Mouse (Mus musculus) MEL (cell line): ENCODE measurements around the gene Neu4. TPM values are rescaled to one million over a fixed set of nuclear protein-coding genes. Genes with fewer than 3 reads are reported as not detected.
A peak's percentile ranks its signal among the peaks of the same experiment; 100 is the strongest.

Experiments used
- DNase-seq: peaks from one replicate; pipeline ENCODE4 v3.0.0; 2011; ENCODE audit warnings: low read depth, low spot score
- H3K27ac ChIP-seq: 2 replicates; pipeline ENCODE4 v1.5.1; 2012; ENCODE audit warnings: low read depth, mild to moderate bottlenecking, control low read depth, low read length, moderate library complexity; ENCODE audit not compliant: control insufficient read depth
- H3K27me3 ChIP-seq, 2 experiments: fragments of 150-350 bp in 1 of 2; sonication (generic) in 1 of 2; 2 replicates each; pipeline ENCODE4 v1.6.1; 2012; ENCODE audit warnings: low read length in 2 of 2, mild to moderate bottlenecking in 2 of 2, improper control_type of control experiment in 1 of 2, moderate library complexity in 1 of 2; ENCODE audit not compliant: insufficient read depth in 2 of 2, control insufficient read depth in 1 of 2
- H3K36me3 ChIP-seq, 2 experiments: 2 replicates each; pipeline ENCODE4 v1.6.1; 2012 to 2014; ENCODE audit warnings: low read length in 2 of 2, improper control_type of control experiment in 1 of 2, inconsistent platforms in 1 of 2, mild to moderate bottlenecking in 1 of 2; ENCODE audit not compliant: insufficient read depth in 2 of 2, control insufficient read depth in 1 of 2
- H3K4me1 ChIP-seq, 2 experiments: fragments of 150-350 bp in 1 of 2; sonication (generic) in 1 of 2; 2 replicates each; pipeline ENCODE4 v1.6.1; 2012; ENCODE audit warnings: low read length in 2 of 2, improper control_type of control experiment in 1 of 2, mild to moderate bottlenecking in 1 of 2; ENCODE audit not compliant: insufficient read depth in 2 of 2, control insufficient read depth in 1 of 2
- H3K4me3 ChIP-seq, 2 experiments: fragments of 150-350 bp in 1 of 2; sonication (generic) in 1 of 2; 2 replicates each; pipeline ENCODE4 v1.5.1; 2012; ENCODE audit warnings: low read depth in 2 of 2, low read length in 2 of 2, mild to moderate bottlenecking in 2 of 2, moderate library complexity in 2 of 2, control low read depth in 1 of 2, improper control_type of control experiment in 1 of 2; ENCODE audit not compliant: control insufficient read depth in 1 of 2, insufficient read depth in 1 of 2
- H3K79me2 ChIP-seq: 2 replicates; pipeline ENCODE4 v1.6.1; 2012; ENCODE audit warnings: mild to moderate bottlenecking, low read length, moderate library complexity; ENCODE audit not compliant: control insufficient read depth, poor library complexity, insufficient read depth
- H3K9ac ChIP-seq: 2 replicates; pipeline ENCODE4 v1.6.1; 2012; ENCODE audit warnings: low read depth, mild to moderate bottlenecking, control low read depth, low read length, moderate library complexity; ENCODE audit not compliant: control insufficient read depth, poor library complexity, severe bottlenecking
- H3K9me3 ChIP-seq: fragments of 150-350 bp; sonication (generic); replicated peaks from 2 replicates; pipeline ENCODE4 v1.6.1; 2012; ENCODE audit warnings: mild to moderate bottlenecking, low read length, improper control_type of control experiment, moderate library complexity; ENCODE audit not compliant: insufficient read depth
- BHLHE40 ChIP-seq: IDR thresholded peaks from 2 replicates; pipeline ENCODE4 v1.6.1; 2012; ENCODE audit warnings: low read depth, mild to moderate bottlenecking, inconsistent platforms, low read length, improper control_type of control experiment, borderline replicate concordance
- CHD2 ChIP-seq: IDR thresholded peaks from 2 replicates; pipeline ENCODE4 v1.6.1; 2011; ENCODE audit warnings: low read length, improper control_type of control experiment
- E2F4 ChIP-seq: IDR thresholded peaks from 2 replicates; pipeline ENCODE4 v1.6.1; 2011; ENCODE audit warnings: low read depth, low read length, improper control_type of control experiment, borderline replicate concordance
- EP300 ChIP-seq, 2 experiments: IDR thresholded peaks; 2 replicates each; pipeline ENCODE4 v1.6.1; 2011; ENCODE audit warnings: improper control_type of control experiment in 2 of 2, low read length in 2 of 2, low read depth in 1 of 2, mild to moderate bottlenecking in 1 of 2
- ETS1 ChIP-seq: IDR thresholded peaks from 2 replicates; pipeline ENCODE4 v1.6.1; 2012; ENCODE audit warnings: low read depth, mild to moderate bottlenecking, inconsistent platforms, low read length, improper control_type of control experiment, moderate library complexity
- GATA1 ChIP-seq: IDR thresholded peaks from 2 replicates; pipeline ENCODE4 v1.6.1; 2011; ENCODE audit warnings: low read depth, low read length, improper control_type of control experiment
- HCFC1 ChIP-seq: IDR thresholded peaks from 2 replicates; pipeline ENCODE4 v1.6.1; 2012; ENCODE audit warnings: low read depth, mild to moderate bottlenecking, inconsistent platforms, low read length, improper control_type of control experiment, moderate library complexity
- JUND ChIP-seq: IDR thresholded peaks from 2 replicates; pipeline ENCODE4 v1.6.1; 2011; ENCODE audit warnings: low read depth, mild to moderate bottlenecking, improper control_type of control experiment, low read length
- MAFK ChIP-seq: IDR thresholded peaks from 2 replicates; pipeline ENCODE4 v1.6.1; 2011; ENCODE audit warnings: low read depth, mild to moderate bottlenecking, low read length, improper control_type of control experiment, borderline replicate concordance
- MAX ChIP-seq: IDR thresholded peaks from 2 replicates; pipeline ENCODE4 v1.6.1; 2011; ENCODE audit warnings: low read length, improper control_type of control experiment
- MAZ ChIP-seq: IDR thresholded peaks from 2 replicates; pipeline ENCODE4 v1.6.1; 2012; ENCODE audit warnings: low read depth, mild to moderate bottlenecking, inconsistent platforms, low read length, improper control_type of control experiment
- MEF2A ChIP-seq: IDR thresholded peaks from 2 replicates; pipeline ENCODE4 v1.6.1; 2014; ENCODE audit warnings: low read depth, mild to moderate bottlenecking, inconsistent platforms, low read length, improper control_type of control experiment; ENCODE audit not compliant: poor library complexity, insufficient replicate concordance, severe bottlenecking; ENCODE audit errors: extremely low read depth
- MXI1 ChIP-seq: IDR thresholded peaks from 2 replicates; pipeline ENCODE4 v1.6.1; 2011; ENCODE audit warnings: mild to moderate bottlenecking, low read depth, low read length, improper control_type of control experiment
- MYB ChIP-seq: IDR thresholded peaks from 2 replicates; pipeline ENCODE4 v1.6.1; 2011; ENCODE audit warnings: mild to moderate bottlenecking, low read depth, low read length, improper control_type of control experiment
- MYC ChIP-seq: IDR thresholded peaks from 2 replicates; pipeline ENCODE4 v1.6.1; 2011; ENCODE audit warnings: low read depth, mild to moderate bottlenecking, low read length, improper control_type of control experiment, moderate library complexity
- NRF1 ChIP-seq: IDR thresholded peaks from 2 replicates; pipeline ENCODE4 v1.6.1; 2014; ENCODE audit warnings: low read depth, mild to moderate bottlenecking, inconsistent platforms, low read length, improper control_type of control experiment, moderate library complexity; ENCODE audit not compliant: poor library complexity, insufficient read depth, severe bottlenecking
- POLR2A ChIP-seq, 2 experiments: IDR thresholded peaks; 2 replicates each; pipeline ENCODE4 v1.6.1; 2011 to 2012; ENCODE audit warnings: low read length in 2 of 2, mild to moderate bottlenecking in 2 of 2, control low read depth in 1 of 2, improper control_type of control experiment in 1 of 2, low read depth in 1 of 2, moderate library complexity in 1 of 2; ENCODE audit not compliant: control insufficient read depth in 1 of 2, insufficient read depth in 1 of 2, poor library complexity in 1 of 2
- POLR2AphosphoS2 ChIP-seq: IDR thresholded peaks from 2 replicates; pipeline ENCODE4 v1.6.1; 2011; ENCODE audit warnings: low read length, improper control_type of control experiment
- POLR2AphosphoS5 ChIP-seq: IDR thresholded peaks from 2 replicates; pipeline ENCODE4 v1.6.1; 2012; ENCODE audit warnings: low read depth, borderline replicate concordance, mild to moderate bottlenecking, inconsistent platforms, low read length, moderate library complexity, mixed read lengths
- RAD21 ChIP-seq: IDR thresholded peaks from 2 replicates; pipeline ENCODE4 v1.6.1; 2011; ENCODE audit warnings: mild to moderate bottlenecking, low read depth, low read length, improper control_type of control experiment
- RCOR1 ChIP-seq: IDR thresholded peaks from 2 replicates; pipeline ENCODE4 v1.6.1; 2012; ENCODE audit warnings: low read depth, mild to moderate bottlenecking, inconsistent platforms, low read length, improper control_type of control experiment
- SIN3A ChIP-seq: IDR thresholded peaks from 2 replicates; pipeline ENCODE4 v1.6.1; 2012; ENCODE audit warnings: low read length, improper control_type of control experiment, inconsistent platforms
- SMC3 ChIP-seq: IDR thresholded peaks from 2 replicates; pipeline ENCODE4 v1.6.1; 2011; ENCODE audit warnings: low read depth, low read length, improper control_type of control experiment
- TBP ChIP-seq: IDR thresholded peaks from 2 replicates; pipeline ENCODE4 v1.8.0; 2011; ENCODE audit warnings: low read depth, low read length, improper control_type of control experiment
- TCF12 ChIP-seq: IDR thresholded peaks from 2 replicates; pipeline ENCODE4 v1.6.1; 2014; ENCODE audit warnings: low read depth, mild to moderate bottlenecking, inconsistent platforms, low read length, improper control_type of control experiment, moderate library complexity
- USF1 ChIP-seq: IDR thresholded peaks from 2 replicates; pipeline ENCODE4 v1.6.1; 2014; ENCODE audit warnings: low read depth, mild to moderate bottlenecking, inconsistent platforms, low read length, improper control_type of control experiment, moderate library complexity
- ZC3H11A ChIP-seq: IDR thresholded peaks from 2 replicates; pipeline ENCODE4 v1.6.1; 2012; ENCODE audit warnings: low read depth, mild to moderate bottlenecking, inconsistent platforms, low read length, improper control_type of control experiment
- ZKSCAN1 ChIP-seq: IDR thresholded peaks from 2 replicates; pipeline ENCODE4 v1.6.1; 2012; ENCODE audit warnings: low read depth, mild to moderate bottlenecking, inconsistent platforms, low read length, improper control_type of control experiment, moderate library complexity
- polyA plus RNA-seq, 2 experiments: library from polyadenylated mRNA; stranded (reverse) in 1 of 2; unstranded in 1 of 2; fragments of >175 nt in 1 of 2; fragments of >200 nt in 1 of 2; gene quantifications; 2 replicates each; pipeline versions ENCODE4 v1.2.1 to v1.2.4; 2012; ENCODE audit warnings: low replicate concordance in 2 of 2, low read depth in 1 of 2; ENCODE audit not compliant: insufficient read length in 2 of 2, insufficient read depth in 1 of 2, missing spikeins in 1 of 2
- total RNA-seq: library from RNA; depleted of rRNA; stranded (reverse); fragments of 300-350 nt; gene quantifications from 2 replicates; pipeline ENCODE4 v1.2.3, GENCODE M21; 2012

Gene Neu4
- total and polyA plus RNA-seq, 3 experiments, result not detected

GRCm38 (mm10) chr1:94028741-94029140, 8.5 kb downstream of the Neu4 start:
- peaks cover 10 to 12% of the 10 kb centered on the region in 2 experiments for H3K4me1 ChIP-seq
- no peak overlapping the region for H3K9ac ChIP-seq
- no peak for DNase-seq
- no peaks in the 10 kb centered on the region for H3K9me3 ChIP-seq
- H3K27me3 ChIP-seq, result peaks cover 0 to 3% of the 10 kb centered on the region in 2 experiments; a peak in 3 of 4 replicates
- no peak overlapping the region for H3K27ac ChIP-seq
- no peak for TF ChIP-seq MYB
- TF ChIP-seq ZC3H11A, result no peak
- no peak for TF ChIP-seq TBP
- TF ChIP-seq MAZ, result no peak
- no peak for TF ChIP-seq POLR2A (IDR thresholded peaks at IDR 0.05; ENCODE audit: control insufficient read depth in 1 of 2, insufficient read depth in 1 of 2, low read depth in 1 of 2, low read length in 2 of 2, poor library complexity in 1 of 2)
- TF ChIP-seq NRF1, result no peak
- H3K4me3 ChIP-seq, result no peak overlapping the region
- H3K79me2 ChIP-seq, result no peaks in the 10 kb centered on the region
- peaks cover 0 to 10% of the 10 kb centered on the region in 2 experiments; a peak in 2 of 4 replicates for H3K36me3 ChIP-seq

- TF ChIP-seq ZC3H11A (no peak), MYC (0 out of 2 replicates have a peak, but pooled peaks have one; percentile 43), TBP (no peak), MEF2A (no peak), RAD21 (no peak), MAFK (no peak), ZKSCAN1 (no peak), MAX (peak; percentile 71), ETS1 (peak; percentile 52), USF1 (no peak), MYB (no peak), POLR2A (IDR thresholded peaks at IDR 0.05; ENCODE audit: control insufficient read depth in 1 of 2, insufficient read depth in 1 of 2, low read depth in 1 of 2, low read length in 2 of 2, poor library complexity in 1 of 2) (no peak), RCOR1 (0 out of 2 replicates have a peak, but pooled peaks have one; percentile 23), JUND (no peak), GATA1 (peak; percentile 65), POLR2AphosphoS5 (no peak), MXI1 (peak; percentile 63; the same call in 1 of the 2 replicates), BHLHE40 (no peak), SMC3 (peak; percentile 22; the same call in 1 of the 2 replicates), CHD2 (no peak), E2F4 (0 out of 2 replicates have a peak, but pooled peaks have one; percentile 48), POLR2AphosphoS2 (no peak), SIN3A (no peak; the same call in 1 of the 2 replicates), HCFC1 (no peak), EP300 (IDR thresholded peaks at IDR 0.05; ENCODE audit: low read depth in 1 of 2, low read length in 2 of 2) (peak; percentile 56), TCF12 (peak; percentile 44; the same call in 1 of the 2 replicates)
- Histone ChIP-seq H3K4me3 (no peak overlapping the region), H3K4me1 (peaks cover 16 to 28% of the 10 kb centered on the region in 2 experiments), H3K27me3 (no peaks in the 10 kb centered on the region), H3K9me3 (no peaks in the 10 kb centered on the region), H3K27ac (peak overlapping the region; percentile 45; the same call in 1 of the 2 replicates), H3K36me3 (peaks cover 0 to 25% of the 10 kb centered on the region in 2 experiments; a peak in 2 of 4 replicates), H3K9ac (no peak overlapping the region), H3K79me2 (no peaks in the 10 kb centered on the region)
- DNase-seq, result peak; percentile 77
Measured at GRCm38 (mm10) chr1:94033075-94033602, 12.9 kb downstream of the Neu4 start.
